Mouse (Mus musculus) intestine, postnatal 0 days (tissue): ENCODE data around the gene Dctn3. TPM values are rescaled to one million over a fixed set of nuclear protein-coding genes. Genes with fewer than 3 reads are reported as not detected.

Experiments used
- ATAC-seq: fragments of 200-750 bp; cut with Nextera tagmentation; 2 replicates; pipeline ENCODE4 v1.8.0; 2017; ENCODE audit warnings: mild to moderate bottlenecking, moderate TSS enrichment, moderate library complexity
- H3K27ac ChIP-seq: fragments of 300-500 bp; sonication (generic); 2 replicates; pipeline ENCODE4 v1.5.1; 2014; ENCODE audit warnings: mild to moderate bottlenecking, low read depth, low read length, moderate library complexity
- H3K27me3 ChIP-seq: fragments of 300-500 bp; sonication (generic); replicated peaks from 2 replicates; pipeline ENCODE4 v1.6.1; 2014; ENCODE audit warnings: low read length, mixed read lengths; ENCODE audit not compliant: control insufficient read depth, insufficient read depth
- H3K36me3 ChIP-seq: fragments of 300-500 bp; sonication (generic); 2 replicates; pipeline ENCODE4 v1.6.1; 2014; ENCODE audit warnings: mild to moderate bottlenecking, moderate library complexity; ENCODE audit not compliant: control insufficient read depth, insufficient read depth
- H3K4me1 ChIP-seq: fragments of 300-500 bp; sonication (generic); replicated peaks from 2 replicates; pipeline ENCODE4 v1.6.1; 2014; ENCODE audit warnings: antibody characterized with exemption, low read length, mixed read lengths; ENCODE audit not compliant: control insufficient read depth, insufficient read depth
- H3K4me2 ChIP-seq: fragments of 300-500 bp; sonication (generic); replicated peaks from 2 replicates; pipeline ENCODE4 v1.6.1; 2014; ENCODE audit warnings: low read depth, mild to moderate bottlenecking, moderate library complexity
- H3K4me3 ChIP-seq: fragments of 300-500 bp; sonication (generic); 2 replicates; pipeline ENCODE4 v1.5.1; 2014; ENCODE audit warnings: low read depth, low read length
- H3K9ac ChIP-seq: fragments of 300-500 bp; sonication (generic); 2 replicates; pipeline ENCODE4 v1.6.1; 2014; ENCODE audit warnings: mild to moderate bottlenecking, low read depth, low read length
- H3K9me3 ChIP-seq: fragments of 300-500 bp; sonication (generic); 2 replicates; pipeline ENCODE4 v1.6.1; 2016; ENCODE audit warnings: mixed run types; ENCODE audit not compliant: control insufficient read depth
- CTCF ChIP-seq: sonication (generic); IDR thresholded peaks from 2 replicates; pipeline ENCODE4 v1.5.1; 2016; ENCODE audit warnings: low read depth, mild to moderate bottlenecking, control low read depth, antibody characterized with exemption, moderate library complexity
- WGBS: fragments of 180-500 bp; shearing (Covaris S2); extraction: QIAGEN DNeasy Blood & Tissue Kit; methylation state at CpG from one replicate; pipeline ENCODE4 v1.1.7; 2014; 5-methylcytosine and 5-hydroxymethylcytosine counted together
- polyA plus RNA-seq: library from polyadenylated mRNA; unstranded; fragments of >200 nt; fragmentation: Nextera tagmentation; extraction: Ambion mirVana; gene quantifications from 2 replicates; pipeline ENCODE4 v1.2.1, GENCODE M21; 2015

The Dctn3 gene
- polyA plus RNA-seq, 1 experiment from 2014 or later = 144 TPM

DNA sequence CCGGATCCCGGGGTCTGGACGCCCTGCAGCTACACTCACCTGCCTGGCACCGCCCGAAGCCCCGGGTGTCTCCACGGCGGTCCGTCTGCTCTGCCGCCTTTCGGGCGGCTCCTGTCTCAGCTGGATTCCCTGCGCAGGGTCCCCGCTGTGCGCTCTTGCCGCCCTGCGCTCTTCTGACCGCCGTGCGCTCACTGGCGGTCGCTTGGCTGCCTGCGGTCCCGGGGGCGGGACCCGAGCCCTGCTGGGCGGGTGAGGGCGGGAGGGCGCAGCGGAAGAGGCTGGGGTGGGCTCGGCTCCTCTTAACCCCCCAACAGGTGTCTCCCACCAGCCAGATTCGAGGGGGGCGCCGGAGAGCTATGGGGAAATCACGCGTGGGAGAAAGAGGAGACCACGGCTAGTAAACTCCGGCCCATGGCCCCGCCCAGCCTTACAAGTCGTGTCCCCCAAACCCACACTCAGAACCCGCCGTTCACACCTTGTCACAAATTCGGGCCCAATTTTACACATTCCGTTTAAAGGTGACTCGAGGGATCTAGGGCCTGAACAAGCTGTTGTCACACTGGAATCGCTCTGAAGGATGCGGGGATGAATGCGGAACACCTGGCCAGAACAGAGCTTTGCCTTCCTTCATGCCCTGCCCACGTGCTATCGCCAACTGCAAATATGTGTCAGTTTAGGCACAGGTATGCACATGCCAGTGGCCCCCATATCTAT lies 8.2 kb upstream of the Dctn3 start, which contains the start of gene Arid3c:
TSS of gene Arid3c (minus strand) at position 91 of the 714 bp plus-strand sequence.
- H3K9ac ChIP-seq = 0 out of 2 replicates have a peak within 1 kb of the TSS, but pooled peaks have one; percentile 11
- no peak for TF ChIP-seq CTCF
- peaks cover 52% of the 10 kb centered on the region for H3K27me3 ChIP-seq
- peak within 1 kb of the TSS; percentile 66 for H3K4me2 ChIP-seq
- no peaks in the 10 kb centered on the region for H3K9me3 ChIP-seq
- ATAC-seq = peak; percentile 51; the same call in 1 of the 2 replicates
- no peak within 1 kb of the TSS for H3K27ac ChIP-seq
- no peaks in the 10 kb centered on the region for H3K36me3 ChIP-seq
- peak within 1 kb of the TSS; percentile 40 for H3K4me3 ChIP-seq
- WGBS = 1% methylated on average over 50 of the region's 50 CpGs
- no peaks in the 10 kb centered on the region for H3K4me1 ChIP-seq

GRCm38 (mm10) chr4:41726826-41727621 lies 4.1 kb upstream of the Dctn3 start:
- H3K4me3 ChIP-seq = no peak overlapping the region
- H3K9me3 ChIP-seq = no peaks in the 10 kb centered on the region
- no peak for TF ChIP-seq CTCF
- no peak overlapping the region for H3K4me2 ChIP-seq
- no peaks in the 10 kb centered on the region for H3K4me1 ChIP-seq
- no peak for ATAC-seq
- no peak overlapping the region for H3K9ac ChIP-seq
- WGBS = 19% methylated on average over 20 of the region's 20 CpGs
- H3K27ac ChIP-seq = no peak overlapping the region
- H3K27me3 ChIP-seq = peaks cover 73% of the 10 kb centered on the region
- H3K36me3 ChIP-seq = no peaks in the 10 kb centered on the region

DNA sequence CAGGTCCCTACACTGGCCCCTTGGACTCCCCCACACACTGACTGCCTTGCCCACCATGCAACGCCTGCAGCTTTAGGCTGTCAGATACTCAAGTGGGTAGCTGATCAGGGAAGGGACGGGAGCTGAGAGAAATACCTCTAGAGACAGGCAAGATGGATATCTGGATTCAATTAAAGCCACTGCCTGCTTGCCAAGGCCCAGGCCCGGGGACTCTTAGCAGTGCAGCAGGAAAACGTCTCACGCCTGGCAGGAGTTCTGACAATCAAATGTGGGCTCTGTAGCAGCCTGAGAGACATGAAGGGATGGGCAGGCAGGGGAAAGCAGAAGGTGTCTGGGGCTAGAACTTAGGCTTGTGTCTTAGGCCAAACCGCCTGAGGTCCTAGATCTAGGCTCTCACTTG lies 6.1 kb downstream of the Dctn3 start:
- no peaks in the 10 kb centered on the region for H3K9me3 ChIP-seq
- 82% methylated on average over 6 of the region's 6 CpGs for WGBS
- H3K4me1 ChIP-seq = peaks cover 4% of the 10 kb centered on the region; the same call in 1 of the 2 replicates
- no peak for TF ChIP-seq CTCF
- H3K4me3 ChIP-seq = no peak overlapping the region
- no peak overlapping the region for H3K9ac ChIP-seq
- peaks cover 46% of the 10 kb centered on the region for H3K36me3 ChIP-seq
- no peak overlapping the region for H3K27ac ChIP-seq
- no peak for ATAC-seq
- no peaks in the 10 kb centered on the region for H3K27me3 ChIP-seq
- no peak overlapping the region for H3K4me2 ChIP-seq

DNA sequence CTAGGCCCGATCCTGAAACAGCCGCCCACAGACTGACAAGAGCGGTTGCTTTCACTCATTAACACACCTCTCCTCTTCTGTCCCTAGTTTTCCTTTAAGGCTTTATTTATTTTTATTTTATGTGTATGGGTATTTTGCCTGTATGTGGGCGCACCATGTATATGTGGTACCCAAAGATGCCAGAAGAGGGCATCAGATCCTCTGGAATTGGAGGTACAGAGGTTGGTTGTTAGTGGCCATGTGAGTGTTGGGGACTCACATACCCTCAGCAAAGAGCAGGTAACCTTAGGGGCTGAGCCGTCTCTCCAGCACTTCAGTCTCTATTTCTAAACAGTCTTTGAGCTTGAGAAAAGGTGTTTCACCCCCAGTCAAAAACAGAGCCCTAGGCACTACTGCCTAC lies 7.4 kb downstream of the Dctn3 start:
- Histone ChIP-seq H3K4me3 (no peak overlapping the region), H3K4me1 (peaks cover 4% of the 10 kb centered on the region; the same call in 1 of the 2 replicates), H3K9ac (no peak overlapping the region), H3K27ac (no peak overlapping the region), H3K9me3 (no peaks in the 10 kb centered on the region), H3K36me3 (peaks cover 43% of the 10 kb centered on the region), H3K27me3 (no peaks in the 10 kb centered on the region), H3K4me2 (no peak overlapping the region)
- 88% methylated on average over 5 of the region's 5 CpGs for WGBS
- no peak for ATAC-seq
- TF ChIP-seq CTCF = peak; percentile 72

- H3K27ac ChIP-seq = no peak overlapping the region
- WGBS = 80% methylated on average over 8 of the region's 8 CpGs
- no peak for ATAC-seq
These were observed 7.9 kb downstream of the Dctn3 start for GRCm38 (mm10) chr4:41715082-41715481.

DNA sequence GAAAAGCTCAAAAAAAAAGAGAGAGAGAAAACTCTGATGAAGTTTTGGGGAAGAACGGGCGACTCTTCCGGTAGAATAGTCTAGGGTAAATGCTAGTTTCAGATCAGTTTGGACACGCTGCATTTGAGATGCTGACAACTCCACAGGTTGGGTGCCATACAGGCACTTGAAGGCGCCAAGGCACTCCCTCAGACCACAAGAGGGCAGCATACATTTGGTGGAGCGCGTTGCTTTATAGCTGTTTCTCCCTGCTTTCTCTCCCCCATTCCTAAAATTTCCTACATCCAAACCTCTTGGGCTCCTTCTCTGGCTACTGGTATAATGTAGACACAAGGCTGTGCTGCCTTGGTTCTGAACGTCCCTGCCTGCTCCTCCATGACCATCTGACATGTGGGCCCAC lies 8.7 kb downstream of the Dctn3 start:
- WGBS = 21% methylated on average over 8 of the region's 8 CpGs
- ATAC-seq = no peak
- Histone ChIP-seq H3K9me3 (no peaks in the 10 kb centered on the region), H3K4me1 (peaks cover 4% of the 10 kb centered on the region; the same call in 1 of the 2 replicates), H3K9ac (no peak overlapping the region), H3K4me2 (peak overlapping the region; percentile 67), H3K36me3 (peaks cover 32% of the 10 kb centered on the region), H3K27me3 (no peaks in the 10 kb centered on the region), H3K27ac (no peak overlapping the region), H3K4me3 (peak overlapping the region; percentile 85)
- TF ChIP-seq CTCF = peak; percentile 86

More at GRCm38 (mm10) chr4:41715082-41715481, 7.9 kb downstream of the Dctn3 start:
- Histone ChIP-seq H3K9ac (no peak overlapping the region), H3K27me3 (no peaks in the 10 kb centered on the region), H3K9me3 (no peaks in the 10 kb centered on the region), H3K4me2 (no peak overlapping the region), H3K4me1 (peaks cover 4% of the 10 kb centered on the region; the same call in 1 of the 2 replicates), H3K36me3 (peaks cover 40% of the 10 kb centered on the region), H3K4me3 (no peak overlapping the region)
- TF ChIP-seq CTCF = no peak
